Mouse (Mus musculus) limb, embryonic 11.5 days (tissue): ENCODE data around the gene Tbx1. TPM values are rescaled to one million over a fixed set of nuclear protein-coding genes. Genes with fewer than 3 reads are reported as not detected.

Experiments used
- ATAC-seq: fragments of 200-750 bp; cut with Nextera tagmentation; 2 replicates; pipeline ENCODE4 v1.8.0; 2017; ENCODE audit warnings: low read depth; ENCODE audit not compliant: insufficient number of reproducible peaks, low FRiP score, low TSS enrichment
- DNase-seq: peaks from one replicate; pipeline ENCODE4 v3.0.0-alpha.2; 2015; ENCODE audit warnings: low spot score
- H3K27ac ChIP-seq: fragments of 300-500 bp; sonication (generic); replicated peaks from 2 replicates; pipeline ENCODE4 v1.5.1; 2014; ENCODE audit warnings: low read depth, mild to moderate bottlenecking, low read length
- H3K27me3 ChIP-seq: fragments of 300-500 bp; sonication (generic); 2 replicates; pipeline ENCODE4 v1.6.1; 2014; ENCODE audit warnings: mild to moderate bottlenecking, low read length, mixed read lengths; ENCODE audit not compliant: control insufficient read depth, insufficient read depth
- H3K36me3 ChIP-seq: fragments of 300-500 bp; sonication (generic); 2 replicates; pipeline ENCODE4 v1.6.1; 2014; ENCODE audit warnings: mild to moderate bottlenecking, low read length, moderate library complexity, mixed read lengths; ENCODE audit not compliant: control insufficient read depth, insufficient read depth
- H3K4me1 ChIP-seq: fragments of 300-500 bp; sonication (generic); 2 replicates; pipeline ENCODE4 v1.6.1; 2014; ENCODE audit warnings: low read length, mixed read lengths; ENCODE audit not compliant: control insufficient read depth, insufficient read depth
- H3K4me2 ChIP-seq: fragments of 300-500 bp; sonication (generic); 2 replicates; pipeline ENCODE4 v1.6.1; 2014; ENCODE audit warnings: low read depth, mild to moderate bottlenecking, moderate library complexity; ENCODE audit not compliant: severe bottlenecking
- H3K4me3 ChIP-seq: fragments of 300-500 bp; sonication (generic); 2 replicates; pipeline ENCODE4 v1.5.1; 2014; ENCODE audit warnings: low read depth, low read length
- H3K9ac ChIP-seq: fragments of 300-500 bp; sonication (generic); 2 replicates; pipeline ENCODE4 v1.6.1; 2014; ENCODE audit warnings: mild to moderate bottlenecking, low read length
- H3K9me3 ChIP-seq: fragments of 300-500 bp; sonication (generic); 2 replicates; pipeline ENCODE4 v1.6.1; 2016; ENCODE audit warnings: low read length; ENCODE audit not compliant: control insufficient read depth
- WGBS: fragments of 180-500 bp; shearing (Covaris S2); extraction: QIAGEN DNeasy Blood & Tissue Kit; methylation state at CpG from one replicate; pipeline ENCODE4 v1.1.7; 2014; 5-methylcytosine and 5-hydroxymethylcytosine counted together
- polyA plus RNA-seq: library from polyadenylated mRNA; unstranded; fragments of >200 nt; fragmentation: Nextera tagmentation; extraction: Ambion mirVana; gene quantifications from 2 replicates; pipeline ENCODE4 v1.2.1, GENCODE M21; 2014

Tbx1 gene
- polyA plus RNA-seq, 1 experiment from 2014 or later, result 2.3 TPM

GRCm38 (mm10) chr16:18587847-18588737, 2.4 kb downstream of the Tbx1 start:
- WGBS, result 1% methylated on average over 57 of the region's 57 CpGs
- H3K27ac ChIP-seq, result no peak overlapping the region
- peak overlapping the region; percentile 23 for H3K4me3 ChIP-seq
- no peaks in the 10 kb centered on the region for H3K36me3 ChIP-seq
- H3K9me3 ChIP-seq, result no peaks in the 10 kb centered on the region
- H3K4me1 ChIP-seq, result peaks cover 29% of the 10 kb centered on the region
- H3K4me2 ChIP-seq, result peak overlapping the region; percentile 38
- no peak overlapping the region for H3K9ac ChIP-seq
- DNase-seq (peak; percentile 68), ATAC-seq (no peak)
- peaks cover 88% of the 10 kb centered on the region for H3K27me3 ChIP-seq

GRCm38 (mm10) chr16:18586906-18587546, 3.4 kb downstream of the Tbx1 start:
- peak overlapping the region; percentile 59 for H3K9ac ChIP-seq
- ATAC-seq (no peak), DNase-seq (peak; percentile 39)
- H3K36me3 ChIP-seq, result no peaks in the 10 kb centered on the region
- H3K4me2 ChIP-seq, result peak overlapping the region; percentile 80
- peaks cover 36% of the 10 kb centered on the region for H3K4me1 ChIP-seq
- peak overlapping the region; percentile 35 for H3K4me3 ChIP-seq
- H3K27me3 ChIP-seq, result peaks cover 93% of the 10 kb centered on the region
- H3K9me3 ChIP-seq, result no peaks in the 10 kb centered on the region
- no peak overlapping the region for H3K27ac ChIP-seq
- WGBS, result under 1% methylated on average over 20 of the region's 62 CpGs

- Histone ChIP-seq H3K27me3 (peaks cover 91% of the 10 kb centered on the region), H3K4me1 (peaks cover 33% of the 10 kb centered on the region), H3K36me3 (no peaks in the 10 kb centered on the region), H3K9me3 (no peaks in the 10 kb centered on the region), H3K4me2 (peak overlapping the region; percentile 80), H3K27ac (no peak overlapping the region), H3K9ac (peak overlapping the region; percentile 59), H3K4me3 (peak overlapping the region; percentile 35)
- under 1% methylated on average over 81 of the region's 83 CpGs for WGBS
- no peak for ATAC-seq
- peak; percentile 73 for DNase-seq
Measured at GRCm38 (mm10) chr16:18586076-18586905, 4.2 kb downstream of the Tbx1 start.

- H3K4me3 ChIP-seq, result peak overlapping the region; percentile 35
- no peaks in the 10 kb centered on the region for H3K9me3 ChIP-seq
- ATAC-seq (no peak), DNase-seq (peak; percentile 69)
- H3K9ac ChIP-seq, result no peak overlapping the region
- no peaks in the 10 kb centered on the region for H3K36me3 ChIP-seq
- H3K27me3 ChIP-seq, result peaks cover 91% of the 10 kb centered on the region
- H3K4me1 ChIP-seq, result peaks cover 29% of the 10 kb centered on the region
- WGBS, result 5% methylated on average over 10 of the region's 10 CpGs
- no peak overlapping the region for H3K27ac ChIP-seq
- H3K4me2 ChIP-seq, result peak overlapping the region; percentile 22; the same call in 1 of the 2 replicates
Measured at GRCm38 (mm10) chr16:18585676-18586075, 4.8 kb downstream of the Tbx1 start.

GRCm38 (mm10) chr16:18584901-18585510, 5.5 kb downstream of the Tbx1 start:
- Histone ChIP-seq H3K27ac (no peak overlapping the region), H3K36me3 (no peaks in the 10 kb centered on the region), H3K9me3 (no peaks in the 10 kb centered on the region), H3K27me3 (peaks cover 91% of the 10 kb centered on the region), H3K9ac (no peak overlapping the region), H3K4me1 (peaks cover 26% of the 10 kb centered on the region), H3K4me3 (peak overlapping the region; percentile 0), H3K4me2 (peak overlapping the region; percentile 22; the same call in 1 of the 2 replicates)
- peak; percentile 36 for DNase-seq
- whole genome bisulfite sequencing, result 11% methylated on average over 10 of the region's 10 CpGs
- ATAC-seq, result no peak

GRCm38 (mm10) chr16:18583673-18584357, 6.7 kb downstream of the Tbx1 start:
- H3K4me1 ChIP-seq, result peaks cover 26% of the 10 kb centered on the region
- 13% methylated on average over 10 of the region's 10 CpGs for WGBS

GRCm38 (mm10) chr16:18583169-18583568, 7.3 kb downstream of the Tbx1 start:
- DNase-seq, result no peak
- 10% methylated on average over 10 of the region's 10 CpGs for whole genome bisulfite sequencing
- Histone ChIP-seq H3K4me1 (peaks cover 21% of the 10 kb centered on the region), H3K27me3 (peaks cover 78% of the 10 kb centered on the region), H3K9ac (no peak overlapping the region), H3K27ac (no peak overlapping the region), H3K9me3 (no peaks in the 10 kb centered on the region), H3K36me3 (no peaks in the 10 kb centered on the region), H3K4me2 (no peak overlapping the region), H3K4me3 (no peak overlapping the region; the same call in 1 of the 2 replicates)
- no peak for ATAC-seq

More at GRCm38 (mm10) chr16:18583673-18584357, 6.7 kb downstream of the Tbx1 start:
- no peaks in the 10 kb centered on the region for H3K9me3 ChIP-seq
- H3K36me3 ChIP-seq, result no peaks in the 10 kb centered on the region
- ATAC-seq (no peak), DNase-seq (peak; percentile 36)
- H3K27ac ChIP-seq, result no peak overlapping the region
- no peak overlapping the region for H3K4me3 ChIP-seq
- H3K4me2 ChIP-seq, result no peak overlapping the region
- H3K27me3 ChIP-seq, result peaks cover 85% of the 10 kb centered on the region
- no peak overlapping the region for H3K9ac ChIP-seq
